Mouse (Mus musculus): Measurements from ENCODE around the gene Mrln. TPM values are rescaled to one million over a fixed set of nuclear protein-coding genes. Genes with fewer than 3 reads are reported as not detected.

Mrln gene
- polyA plus RNA-seq, 1 experiment from 2014 or later: 0.35 TPM

- ATAC-seq: no peak
- Histone ChIP-seq H3K4me1 (0 out of 2 replicates have a peak, but pooled peaks cover 11% of the 10 kb centered on the region), H3K36me3 (no peaks in the 10 kb centered on the region), H3K9me3 (replicated peaks) (no peaks in the 10 kb centered on the region), H3K4me2 (no peak overlapping the region), H3K27ac (no peak overlapping the region), H3K27me3 (replicated peaks) (peaks cover 55% of the 10 kb centered on the region), H3K9ac (no peak overlapping the region), H3K4me3 (no peak overlapping the region)
- WGBS (ENCODE audit: insufficient replicate concordance): 35% methylated on average over 8 of the region's 8 CpGs
These were observed 38.4 kb downstream of the Mrln start for GRCm38 (mm10) chr10:70242751-70243444.

- peak; percentile 67 for ATAC-seq
- H3K4me3 ChIP-seq: peak within 1 kb of the TSS; percentile 54
- no peak within 1 kb of the TSS for H3K27ac ChIP-seq
- H3K4me2 ChIP-seq: peak within 1 kb of the TSS; percentile 66
- H3K36me3 ChIP-seq: no peaks in the 10 kb centered on the region
- H3K9me3 ChIP-seq (replicated peaks): no peaks in the 10 kb centered on the region
- WGBS (ENCODE audit: insufficient replicate concordance): under 1% methylated on average over 54 of the region's 54 CpGs
- H3K27me3 ChIP-seq (replicated peaks): peaks cover 62% of the 10 kb centered on the region
- H3K9ac ChIP-seq: peak within 1 kb of the TSS; percentile 53
- H3K4me1 ChIP-seq: 0 out of 2 replicates have a peak, but pooled peaks cover 11% of the 10 kb centered on the region
These were observed 40.6 kb downstream of the Mrln start, which contains the start of gene Slc16a9 for GRCm38 (mm10) chr10:70244921-70245558. Gene Slc16a9, plus strand, starts transcription at chr10:70245100.

- peak overlapping the region; percentile 53 for H3K9ac ChIP-seq
- WGBS (ENCODE audit: insufficient replicate concordance): 1% methylated on average over 16 of the region's 16 CpGs
- ATAC-seq: no peak
- H3K27me3 ChIP-seq (replicated peaks): peaks cover 62% of the 10 kb centered on the region
- H3K9me3 ChIP-seq (replicated peaks): no peaks in the 10 kb centered on the region
- peak overlapping the region; percentile 54 for H3K4me3 ChIP-seq
- no peaks in the 10 kb centered on the region for H3K36me3 ChIP-seq
- H3K4me2 ChIP-seq: peak overlapping the region; percentile 66
- no peak overlapping the region for H3K27ac ChIP-seq
- H3K4me1 ChIP-seq: 0 out of 2 replicates have a peak, but pooled peaks cover 11% of the 10 kb centered on the region
These were observed 41.1 kb downstream of the Mrln start for GRCm38 (mm10) chr10:70245559-70245945.

GRCm38 (mm10) chr10:70246076-70246475, 41.6 kb downstream of the Mrln start:
- Histone ChIP-seq H3K27me3 (replicated peaks) (peaks cover 62% of the 10 kb centered on the region), H3K27ac (no peak overlapping the region), H3K4me2 (peak overlapping the region; percentile 66), H3K9me3 (replicated peaks) (no peaks in the 10 kb centered on the region), H3K36me3 (no peaks in the 10 kb centered on the region), H3K4me3 (no peak overlapping the region; the same call in 1 of the 2 replicates), H3K4me1 (0 out of 2 replicates have a peak, but pooled peaks cover 11% of the 10 kb centered on the region), H3K9ac (no peak overlapping the region)
- 29% methylated on average over 9 of the region's 9 CpGs for WGBS (ENCODE audit: insufficient replicate concordance)
- no peak for ATAC-seq

GRCm38 (mm10) chr10:70250354-70250753, 45.9 kb downstream of the Mrln start:
- ATAC-seq: no peak
- Histone ChIP-seq H3K9me3 (replicated peaks) (no peaks in the 10 kb centered on the region), H3K4me2 (no peak overlapping the region), H3K4me3 (no peak overlapping the region), H3K9ac (no peak overlapping the region), H3K27me3 (replicated peaks) (peaks cover 33% of the 10 kb centered on the region), H3K36me3 (no peaks in the 10 kb centered on the region), H3K27ac (no peak overlapping the region), H3K4me1 (no peaks in the 10 kb centered on the region)
- 59% methylated on average over 4 of the region's 4 CpGs for WGBS (ENCODE audit: insufficient replicate concordance)

- H3K9ac ChIP-seq: no peak overlapping the region
- H3K4me2 ChIP-seq: no peak overlapping the region
- WGBS (ENCODE audit: insufficient replicate concordance): 57% methylated on average over 6 of the region's 6 CpGs
- H3K4me3 ChIP-seq: no peak overlapping the region
- H3K27ac ChIP-seq: no peak overlapping the region
- no peaks in the 10 kb centered on the region for H3K4me1 ChIP-seq
- H3K9me3 ChIP-seq (replicated peaks): no peaks in the 10 kb centered on the region
- H3K27me3 ChIP-seq (replicated peaks): peaks cover 29% of the 10 kb centered on the region
- no peak for ATAC-seq
- H3K36me3 ChIP-seq: no peaks in the 10 kb centered on the region
These were observed 46.3 kb downstream of the Mrln start for GRCm38 (mm10) chr10:70250766-70251165.

- no peak for ATAC-seq
- Histone ChIP-seq H3K27me3 (replicated peaks) (peaks cover 3% of the 10 kb centered on the region; the same call in 1 of the 2 replicates), H3K4me3 (no peak overlapping the region), H3K4me2 (no peak overlapping the region), H3K9me3 (replicated peaks) (no peaks in the 10 kb centered on the region), H3K9ac (no peak overlapping the region), H3K36me3 (no peaks in the 10 kb centered on the region), H3K4me1 (0 out of 2 replicates have a peak, but pooled peaks cover 5% of the 10 kb centered on the region), H3K27ac (no peak overlapping the region)
- 63% methylated on average over 4 of the region's 4 CpGs for WGBS (ENCODE audit: insufficient replicate concordance)
These were observed 50.2 kb downstream of the Mrln start for GRCm38 (mm10) chr10:70254666-70255065.

GRCm38 (mm10) chr10:70255601-70256210, 51.2 kb downstream of the Mrln start:
- ATAC-seq: no peak
- Histone ChIP-seq H3K36me3 (no peaks in the 10 kb centered on the region), H3K4me2 (no peak overlapping the region), H3K4me3 (no peak overlapping the region), H3K9me3 (replicated peaks) (no peaks in the 10 kb centered on the region), H3K9ac (no peak overlapping the region), H3K27ac (no peak overlapping the region), H3K4me1 (0 out of 2 replicates have a peak, but pooled peaks cover 5% of the 10 kb centered on the region), H3K27me3 (replicated peaks) (peaks cover 3% of the 10 kb centered on the region; the same call in 1 of the 2 replicates)
- 70% methylated on average over 15 of the region's 15 CpGs for WGBS (ENCODE audit: insufficient replicate concordance)

- no peak for ATAC-seq
- Histone ChIP-seq H3K9me3 (replicated peaks) (no peaks in the 10 kb centered on the region), H3K27me3 (replicated peaks) (peaks cover 3% of the 10 kb centered on the region; the same call in 1 of the 2 replicates), H3K4me3 (no peak overlapping the region), H3K4me2 (no peak overlapping the region), H3K27ac (no peak overlapping the region), H3K36me3 (no peaks in the 10 kb centered on the region), H3K9ac (no peak overlapping the region), H3K4me1 (0 out of 2 replicates have a peak, but pooled peaks cover 5% of the 10 kb centered on the region)
- WGBS (ENCODE audit: insufficient replicate concordance): 36% methylated on average over 4 of the region's 4 CpGs
These were observed 52.6 kb downstream of the Mrln start for GRCm38 (mm10) chr10:70257029-70257428.

- 66% methylated on average over 4 of the region's 4 CpGs for WGBS (ENCODE audit: insufficient replicate concordance)
- Histone ChIP-seq H3K4me1 (0 out of 2 replicates have a peak, but pooled peaks cover 5% of the 10 kb centered on the region), H3K9ac (no peak overlapping the region)
These were observed 56.4 kb downstream of the Mrln start for GRCm38 (mm10) chr10:70260904-70261303.

GRCm38 (mm10) chr10:70262051-70262450, 57.6 kb downstream of the Mrln start:
- H3K36me3 ChIP-seq: no peaks in the 10 kb centered on the region
- H3K9ac ChIP-seq: no peak overlapping the region
- no peaks in the 10 kb centered on the region for H3K9me3 ChIP-seq (replicated peaks)
- H3K27ac ChIP-seq: no peak overlapping the region
- 0 out of 2 replicates have a peak, but pooled peaks cover 3% of the 10 kb centered on the region for H3K4me1 ChIP-seq
- no peak overlapping the region for H3K4me2 ChIP-seq
- H3K27me3 ChIP-seq (replicated peaks): no peaks in the 10 kb centered on the region
- no peak overlapping the region for H3K4me3 ChIP-seq
- WGBS (ENCODE audit: insufficient replicate concordance): 62% methylated on average over 3 of the region's 3 CpGs
- no peak for ATAC-seq

More at GRCm38 (mm10) chr10:70260904-70261303, 56.4 kb downstream of the Mrln start:
- Histone ChIP-seq H3K36me3 (no peaks in the 10 kb centered on the region), H3K27ac (no peak overlapping the region), H3K27me3 (replicated peaks) (no peaks in the 10 kb centered on the region), H3K4me2 (no peak overlapping the region), H3K4me3 (no peak overlapping the region), H3K9me3 (replicated peaks) (no peaks in the 10 kb centered on the region)
- no peak for ATAC-seq

Data from liver, embryonic 12.5 days (tissue).